Mouse (Mus musculus): ENCODE results near the gene Morn2. TPM values are rescaled to one million over a fixed set of nuclear protein-coding genes. Genes with fewer than 3 reads are reported as not detected.

Gene Morn2
- polyA plus RNA-seq, 1 experiment, result 0.46 TPM

DNA sequence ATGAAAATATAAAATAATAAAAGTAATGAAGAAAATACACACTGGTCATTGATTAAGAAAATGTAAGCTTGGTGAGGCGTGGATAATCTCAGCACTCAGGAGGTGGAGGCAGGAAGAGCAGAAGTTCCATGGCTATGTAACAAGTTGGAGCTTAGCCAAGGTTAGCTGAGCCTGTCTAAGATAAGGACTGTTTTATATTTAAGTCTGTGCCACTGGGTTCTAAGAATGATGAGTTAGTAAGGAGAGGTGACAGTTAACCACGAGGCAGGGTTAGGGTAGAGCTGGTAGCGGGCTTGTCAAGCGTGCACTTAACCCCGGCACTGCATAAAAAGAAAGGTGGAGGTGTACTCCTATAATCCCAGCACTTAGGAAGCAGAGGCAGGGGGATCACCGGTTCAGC is 32.2 kb downstream of the Morn2 start:
- Histone ChIP-seq H3K36me3 (ENCODE audit: control insufficient read depth, insufficient read depth, low read length) (no peaks in the 10 kb centered on the region), H3K4me1 (ENCODE audit: control insufficient read depth, insufficient read depth, insufficient read length) (peaks cover 7% of the 10 kb centered on the region; the same call in 1 of the 2 replicates), H3K27me3 (ENCODE audit: control insufficient read depth, insufficient read depth, low read length) (no peaks in the 10 kb centered on the region), H3K4me3 (ENCODE audit: extremely low read depth, insufficient read depth, insufficient read length) (no peak overlapping the region), H3K27ac (ENCODE audit: insufficient read depth, low read length) (no peak overlapping the region)
- WGBS, result 76% methylated on average over 6 of the region's 6 CpGs
- no peak for DNase-seq (ENCODE audit: low read depth in 1 of 2, low spot score in 2 of 2)
- TF ChIP-seq POLR2A (IDR thresholded peaks at IDR 0.05; ENCODE audit: low read depth, low read length), result no peak
- no peak for TF ChIP-seq CTCF (IDR thresholded peaks at IDR 0.05; ENCODE audit: extremely low read depth, insufficient read depth, insufficient read length, insufficient replicate concordance)

DNA sequence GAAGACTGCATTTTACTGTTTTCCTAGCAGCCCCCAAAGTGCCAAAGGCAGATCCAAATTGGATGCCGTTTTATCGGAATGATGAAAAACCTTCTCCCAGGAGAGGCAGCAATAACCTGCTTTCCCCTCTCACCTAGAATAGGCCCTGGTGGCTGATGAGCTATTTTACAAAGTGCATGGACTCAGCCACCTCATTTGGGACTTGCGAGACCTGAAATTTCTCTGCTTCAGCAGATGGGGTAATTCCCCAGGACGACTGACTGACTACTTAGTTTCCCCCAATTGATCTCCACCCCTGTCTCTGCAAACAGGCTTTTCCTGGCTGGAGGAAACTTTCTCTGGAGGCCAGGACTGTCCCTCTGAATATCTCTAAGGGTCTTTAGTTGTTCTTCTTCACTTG is 33.0 kb downstream of the Morn2 start:
- WGBS, result 70% methylated on average over 4 of the region's 4 CpGs
- TF ChIP-seq CTCF (IDR thresholded peaks at IDR 0.05; ENCODE audit: extremely low read depth, insufficient read depth, insufficient read length, insufficient replicate concordance) (no peak), POLR2A (IDR thresholded peaks at IDR 0.05; ENCODE audit: low read depth, low read length) (no peak)
- no peak for DNase-seq (ENCODE audit: low read depth in 1 of 2, low spot score in 2 of 2)
- no peaks in the 10 kb centered on the region for H3K27me3 ChIP-seq (ENCODE audit: control insufficient read depth, insufficient read depth, low read length)
- peaks cover 7% of the 10 kb centered on the region; the same call in 1 of the 2 replicates for H3K4me1 ChIP-seq (ENCODE audit: control insufficient read depth, insufficient read depth, insufficient read length)
- no peaks in the 10 kb centered on the region for H3K36me3 ChIP-seq (ENCODE audit: control insufficient read depth, insufficient read depth, low read length)
- no peak overlapping the region for H3K4me3 ChIP-seq (ENCODE audit: extremely low read depth, insufficient read depth, insufficient read length)
- H3K27ac ChIP-seq (ENCODE audit: insufficient read depth, low read length), result no peak overlapping the region

- Histone ChIP-seq H3K4me1 (ENCODE audit: control insufficient read depth, insufficient read depth, insufficient read length) (peaks cover 7% of the 10 kb centered on the region; the same call in 1 of the 2 replicates), H3K36me3 (ENCODE audit: control insufficient read depth, insufficient read depth, low read length) (no peaks in the 10 kb centered on the region), H3K27me3 (ENCODE audit: control insufficient read depth, insufficient read depth, low read length) (no peaks in the 10 kb centered on the region), H3K27ac (ENCODE audit: insufficient read depth, low read length) (peak overlapping the region; percentile 40), H3K4me3 (ENCODE audit: extremely low read depth, insufficient read depth, insufficient read length) (no peak overlapping the region)
- WGBS, result 22% methylated on average over 8 of the region's 8 CpGs
- no peak for TF ChIP-seq POLR2A (IDR thresholded peaks at IDR 0.05; ENCODE audit: low read depth, low read length)
- TF ChIP-seq CTCF (IDR thresholded peaks at IDR 0.05; ENCODE audit: extremely low read depth, insufficient read depth, insufficient read length, insufficient replicate concordance), result no peak
- DNase-seq (ENCODE audit: low read depth in 1 of 2, low spot score in 2 of 2), result peak in 1 of 2 experiments; percentile 50
These were observed 33.7 kb downstream of the Morn2 start for GRCm38 (mm10) chr17:80323658-80324057.

- TF ChIP-seq POLR2A (IDR thresholded peaks at IDR 0.05; ENCODE audit: low read depth, low read length), result no peak
- no peak for TF ChIP-seq CTCF (IDR thresholded peaks at IDR 0.05; ENCODE audit: extremely low read depth, insufficient read depth, insufficient read length, insufficient replicate concordance)
- Histone ChIP-seq H3K4me1 (ENCODE audit: control insufficient read depth, insufficient read depth, insufficient read length) (peaks cover 7% of the 10 kb centered on the region; the same call in 1 of the 2 replicates), H3K4me3 (ENCODE audit: extremely low read depth, insufficient read depth, insufficient read length) (no peak overlapping the region), H3K36me3 (ENCODE audit: control insufficient read depth, insufficient read depth, low read length) (no peaks in the 10 kb centered on the region), H3K27ac (ENCODE audit: insufficient read depth, low read length) (no peak overlapping the region), H3K27me3 (ENCODE audit: control insufficient read depth, insufficient read depth, low read length) (no peaks in the 10 kb centered on the region)
- no peak for DNase-seq (ENCODE audit: low read depth in 1 of 2, low spot score in 2 of 2)
- 91% methylated on average over 7 of the region's 7 CpGs for WGBS
These were observed 34.5 kb downstream of the Morn2 start for GRCm38 (mm10) chr17:80324521-80324920.

GRCm38 (mm10) chr17:80325456-80325855 is 35.5 kb downstream of the Morn2 start:
- H3K4me1 ChIP-seq (ENCODE audit: control insufficient read depth, insufficient read depth, insufficient read length), result peaks cover 7% of the 10 kb centered on the region; the same call in 1 of the 2 replicates
- WGBS, result 95% methylated on average over 5 of the region's 5 CpGs

GRCm38 (mm10) chr17:80326431-80326830 is 36.4 kb downstream of the Morn2 start:
- 94% methylated on average over 3 of the region's 3 CpGs for WGBS
- H3K27ac ChIP-seq (ENCODE audit: insufficient read depth, low read length), result no peak overlapping the region

More at GRCm38 (mm10) chr17:80325456-80325855, 35.5 kb downstream of the Morn2 start:
- no peak overlapping the region for H3K27ac ChIP-seq (ENCODE audit: insufficient read depth, low read length)
- H3K27me3 ChIP-seq (ENCODE audit: control insufficient read depth, insufficient read depth, low read length), result no peaks in the 10 kb centered on the region
- H3K4me3 ChIP-seq (ENCODE audit: extremely low read depth, insufficient read depth, insufficient read length), result no peak overlapping the region
- TF ChIP-seq POLR2A (IDR thresholded peaks at IDR 0.05; ENCODE audit: low read depth, low read length), result no peak
- no peak for TF ChIP-seq CTCF (IDR thresholded peaks at IDR 0.05; ENCODE audit: extremely low read depth, insufficient read depth, insufficient read length, insufficient replicate concordance)
- no peak for DNase-seq (ENCODE audit: low read depth in 1 of 2, low spot score in 2 of 2)
- no peaks in the 10 kb centered on the region for H3K36me3 ChIP-seq (ENCODE audit: control insufficient read depth, insufficient read depth, low read length)

GRCm38 (mm10) chr17:80332386-80332785 is 42.4 kb downstream of the Morn2 start:
- Histone ChIP-seq H3K4me1 (ENCODE audit: control insufficient read depth, insufficient read depth, insufficient read length) (no peaks in the 10 kb centered on the region), H3K27me3 (ENCODE audit: control insufficient read depth, insufficient read depth, low read length) (no peaks in the 10 kb centered on the region), H3K36me3 (ENCODE audit: control insufficient read depth, insufficient read depth, low read length) (no peaks in the 10 kb centered on the region), H3K27ac (ENCODE audit: insufficient read depth, low read length) (no peak overlapping the region), H3K4me3 (ENCODE audit: extremely low read depth, insufficient read depth, insufficient read length) (no peak overlapping the region)
- no peak for DNase-seq (ENCODE audit: low read depth in 1 of 2, low spot score in 2 of 2)
- TF ChIP-seq CTCF (IDR thresholded peaks at IDR 0.05; ENCODE audit: extremely low read depth, insufficient read depth, insufficient read length, insufficient replicate concordance) (no peak), POLR2A (IDR thresholded peaks at IDR 0.05; ENCODE audit: low read depth, low read length) (no peak)
- 88% methylated on average over 2 of the region's 2 CpGs for WGBS

More at GRCm38 (mm10) chr17:80326431-80326830, 36.4 kb downstream of the Morn2 start:
- Histone ChIP-seq H3K4me1 (ENCODE audit: control insufficient read depth, insufficient read depth, insufficient read length) (peaks cover 7% of the 10 kb centered on the region; the same call in 1 of the 2 replicates), H3K4me3 (ENCODE audit: extremely low read depth, insufficient read depth, insufficient read length) (no peak overlapping the region), H3K36me3 (ENCODE audit: control insufficient read depth, insufficient read depth, low read length) (no peaks in the 10 kb centered on the region), H3K27me3 (ENCODE audit: control insufficient read depth, insufficient read depth, low read length) (no peaks in the 10 kb centered on the region)
- TF ChIP-seq CTCF (IDR thresholded peaks at IDR 0.05; ENCODE audit: extremely low read depth, insufficient read depth, insufficient read length, insufficient replicate concordance), result no peak
- no peak for TF ChIP-seq POLR2A (IDR thresholded peaks at IDR 0.05; ENCODE audit: low read depth, low read length)
- no peak for DNase-seq (ENCODE audit: low read depth in 1 of 2, low spot score in 2 of 2)

All from spleen, adult 2 months (tissue).